Mouse (Mus musculus) cerebellum, adult (tissue): ENCODE measurements around the gene Rabggta.
"Not testable (repeated sequence)": the region's sequence is repeated elsewhere in the genome, so short reads cannot be mapped to it uniquely, and the experiment has no call there.

Experiments used
- ATAC-seq: cut with Nextera tagmentation; 2 replicates; pipeline ENCODE4 v1.9.2; 2017; ENCODE audit warnings: mild to moderate bottlenecking, moderate library complexity, mixed read lengths; ENCODE audit not compliant: insufficient number of reproducible peaks, low FRiP score, low TSS enrichment

Gene Rabggta

GRCm38 (mm10) chr14:55721700-55722437 is at the start of gene Rabggta:
Gene Rabggta (minus strand): TSS chr14:55722263.
- peak; percentile 90 for ATAC-seq

GRCm38 (mm10) chr14:55769087-55769703 is 47.1 kb upstream of the Rabggta start:
- ATAC-seq, result no peak

GRCm38 (mm10) chr14:55768555-55768954 is 46.5 kb upstream of the Rabggta start:
- ATAC-seq, result no peak

- ATAC-seq, result peak; percentile 86
Observed at GRCm38 (mm10) chr14:55767519-55768414, 45.7 kb upstream of the Rabggta start.

- ATAC-seq, result no peak
Observed at GRCm38 (mm10) chr14:55765696-55766095, 43.6 kb upstream of the Rabggta start, which contains the start of gene Ltb4r1. Gene Ltb4r1 (plus strand): TSS chr14:55765962.

- no peak for ATAC-seq
Observed at GRCm38 (mm10) chr14:55763166-55763565, 41.1 kb upstream of the Rabggta start.

GRCm38 (mm10) chr14:55762001-55762821 is 40.1 kb upstream of the Rabggta start:
- ATAC-seq, result 0 out of 2 replicates have a peak, but pooled peaks have one; percentile 37

GRCm38 (mm10) chr14:55761163-55761562 is 39.1 kb upstream of the Rabggta start, which contains the start of gene Ltb4r2:
Gene Ltb4r2 (plus strand): TSS chr14:55761428.
- ATAC-seq, result no peak

GRCm38 (mm10) chr14:55760156-55760555 is 38.1 kb upstream of the Rabggta start:
- not testable (repeated sequence) for ATAC-seq

- no peak for ATAC-seq
Observed at GRCm38 (mm10) chr14:55758363-55758784, 36.3 kb upstream of the Rabggta start, which contains the start of gene Cideb. Gene Cideb (minus strand): TSS chr14:55758458.

- no peak for ATAC-seq
Observed at GRCm38 (mm10) chr14:55757566-55757965, 35.5 kb upstream of the Rabggta start.

GRCm38 (mm10) chr14:55747051-55747847 is 25.2 kb upstream of the Rabggta start:
- no peak for ATAC-seq

GRCm38 (mm10) chr14:55745861-55746237 is 23.8 kb upstream of the Rabggta start:
- ATAC-seq, result no peak

GRCm38 (mm10) chr14:55745180-55745860 is 23.3 kb upstream of the Rabggta start, which contains the start of the genes Dhrs1 and Nop9:
Gene Dhrs1 (minus strand): TSS chr14:55745690.
Gene Nop9 (plus strand): TSS chr14:55745693.
- peak; percentile 53; the same call in 1 of the 2 replicates for ATAC-seq

GRCm38 (mm10) chr14:55743711-55744110 is 21.6 kb upstream of the Rabggta start:
- ATAC-seq, result no peak

- no peak for ATAC-seq
Observed at GRCm38 (mm10) chr14:55737086-55737687, 15.1 kb upstream of the Rabggta start.

GRCm38 (mm10) chr14:55735758-55736157 is 13.7 kb upstream of the Rabggta start:
- no peak for ATAC-seq

GRCm38 (mm10) chr14:55735334-55735733 is 13.3 kb upstream of the Rabggta start:
- ATAC-seq, result no peak
